Mouse (Mus musculus): ENCODE results near the gene 9830107B12Rik. TPM values are rescaled to one million over a fixed set of nuclear protein-coding genes. Genes with fewer than 3 reads are reported as not detected.

The 9830107B12Rik gene
- polyA plus RNA-seq, 1 experiment from 2014 or later = not detected

DNA sequence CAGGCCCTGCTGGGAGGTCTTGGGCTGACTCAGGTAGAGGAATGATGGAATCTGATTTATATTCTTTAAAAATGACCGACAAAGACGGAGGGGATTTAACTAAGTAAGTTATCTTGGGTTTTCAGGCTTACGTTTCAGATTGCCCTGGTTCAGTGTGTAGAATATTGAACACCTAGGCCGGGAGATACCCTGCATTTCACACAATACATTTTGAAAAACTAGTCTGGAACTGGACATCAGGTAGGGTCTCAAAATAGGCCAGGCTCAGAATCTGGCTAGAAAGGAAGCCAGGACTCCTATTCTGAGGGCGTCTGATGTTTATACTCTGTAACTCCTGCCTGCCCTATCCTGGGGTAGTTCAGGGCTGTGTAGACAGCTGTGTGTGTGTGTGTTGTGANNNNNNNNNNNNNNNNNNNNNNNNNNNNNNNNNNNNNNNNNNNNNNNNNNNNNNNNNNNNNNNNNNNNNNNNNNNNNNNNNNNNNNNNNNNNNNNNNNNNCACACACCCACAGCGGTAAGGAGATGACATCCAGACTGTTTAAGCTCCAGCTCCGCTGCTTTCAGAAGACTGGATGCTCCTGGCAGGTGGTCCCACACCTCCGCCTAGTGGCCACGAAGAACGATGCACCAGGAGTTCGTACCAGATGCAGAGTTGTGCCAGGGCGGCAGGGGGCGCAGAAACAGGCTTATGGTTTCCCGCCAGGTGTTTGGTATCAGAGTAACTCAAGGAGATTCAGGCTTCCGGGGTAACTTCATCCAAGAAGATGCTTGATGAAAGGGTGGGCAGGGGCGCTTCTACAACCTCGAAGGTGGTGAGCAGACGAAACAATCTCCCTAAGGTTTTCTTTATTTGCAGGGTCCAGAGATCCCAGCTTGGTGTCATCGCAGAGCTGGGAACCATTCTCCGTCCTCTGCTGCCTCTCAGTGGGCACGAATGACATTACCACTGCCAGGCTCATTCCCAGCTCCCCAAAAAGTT is 45.3 kb downstream of the 9830107B12Rik start:
- Histone ChIP-seq H3K4me1 (peaks cover 43% of the 10 kb centered on the region), H3K36me3 (no peaks in the 10 kb centered on the region), H3K4me3 (peak overlapping the region; percentile 47), H3K9me3 (no peaks in the 10 kb centered on the region), H3K27me3 (ENCODE audit: insufficient read depth, poor library complexity, severe bottlenecking) (peaks cover 46% of the 10 kb centered on the region), H3K27ac (peak overlapping the region; percentile 52; the same call in 1 of the 2 replicates)
- DNase-seq (ENCODE audit: low spot score) = peak; percentile 94
- WGBS = 14% methylated on average over 20 of the region's 21 CpGs

GRCm38 (mm10) chr17:48099312-48099711 is 46.8 kb downstream of the 9830107B12Rik start:
- Histone ChIP-seq H3K27me3 (ENCODE audit: insufficient read depth, poor library complexity, severe bottlenecking) (peaks cover 59% of the 10 kb centered on the region), H3K9me3 (no peaks in the 10 kb centered on the region), H3K4me3 (peak overlapping the region; percentile 61), H3K4me1 (peaks cover 53% of the 10 kb centered on the region), H3K36me3 (no peaks in the 10 kb centered on the region), H3K27ac (peak overlapping the region; percentile 84)
- 8% methylated on average over 11 of the region's 11 CpGs for WGBS
- DNase-seq (ENCODE audit: low spot score) = no peak

- no peaks in the 10 kb centered on the region for H3K36me3 ChIP-seq
- no peak for DNase-seq (ENCODE audit: low spot score)
- peak overlapping the region; percentile 61 for H3K4me3 ChIP-seq
- no peaks in the 10 kb centered on the region; the same call in 1 of the 2 replicates for H3K9me3 ChIP-seq
- peaks cover 53% of the 10 kb centered on the region for H3K4me1 ChIP-seq
- H3K27ac ChIP-seq = peak overlapping the region; percentile 84
- H3K27me3 ChIP-seq (ENCODE audit: insufficient read depth, poor library complexity, severe bottlenecking) = peaks cover 67% of the 10 kb centered on the region
- WGBS = under 1% methylated on average over 19 of the region's 19 CpGs
These were observed 47.6 kb downstream of the 9830107B12Rik start for GRCm38 (mm10) chr17:48098528-48098890.

DNA sequence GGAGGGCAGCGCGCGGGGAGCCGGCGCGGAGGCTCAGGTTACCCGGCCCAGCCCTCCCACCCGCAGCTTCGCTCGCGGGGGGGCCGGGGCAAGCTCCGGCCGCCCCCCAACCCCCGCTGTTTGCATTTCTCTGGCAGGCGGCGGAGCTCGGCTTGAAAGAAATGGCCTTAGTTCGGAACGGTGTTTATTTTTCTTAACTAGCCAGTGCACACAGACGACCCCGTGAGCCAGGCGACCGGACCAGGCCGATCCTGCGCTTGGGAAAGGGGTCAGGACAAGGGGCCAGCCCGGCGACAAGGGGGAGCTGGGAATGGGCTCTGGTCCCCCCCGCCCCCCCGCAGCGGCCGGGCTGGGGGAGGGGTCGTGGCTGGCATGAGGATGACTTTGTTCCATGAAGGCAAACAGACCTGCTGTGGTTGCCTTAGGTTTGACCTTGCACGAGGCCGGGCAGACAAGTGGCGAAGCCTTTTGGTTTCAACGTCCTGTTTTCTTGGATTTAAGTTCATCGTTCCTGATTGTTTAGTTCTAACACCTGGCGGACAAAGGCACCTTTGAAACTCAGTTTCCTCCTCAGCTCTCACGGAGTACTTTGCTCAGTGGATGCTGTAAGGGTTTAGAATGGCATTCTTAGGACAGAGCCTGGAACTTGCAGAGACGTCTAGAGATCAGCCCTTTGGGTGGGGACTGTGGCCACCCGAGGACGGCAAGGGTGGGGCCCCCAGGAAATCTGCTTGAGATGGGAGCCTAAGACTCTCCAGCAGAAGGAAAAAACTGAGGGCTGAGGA is 48.1 kb downstream of the 9830107B12Rik start:
- Histone ChIP-seq H3K27me3 (ENCODE audit: insufficient read depth, poor library complexity, severe bottlenecking) (peaks cover 69% of the 10 kb centered on the region), H3K4me1 (peaks cover 53% of the 10 kb centered on the region), H3K36me3 (no peaks in the 10 kb centered on the region), H3K27ac (peak overlapping the region; percentile 84), H3K9me3 (no peaks in the 10 kb centered on the region; the same call in 1 of the 2 replicates), H3K4me3 (peak overlapping the region; percentile 61)
- no peak for DNase-seq (ENCODE audit: low spot score)
- 1% methylated on average over 41 of the region's 43 CpGs for WGBS

DNA sequence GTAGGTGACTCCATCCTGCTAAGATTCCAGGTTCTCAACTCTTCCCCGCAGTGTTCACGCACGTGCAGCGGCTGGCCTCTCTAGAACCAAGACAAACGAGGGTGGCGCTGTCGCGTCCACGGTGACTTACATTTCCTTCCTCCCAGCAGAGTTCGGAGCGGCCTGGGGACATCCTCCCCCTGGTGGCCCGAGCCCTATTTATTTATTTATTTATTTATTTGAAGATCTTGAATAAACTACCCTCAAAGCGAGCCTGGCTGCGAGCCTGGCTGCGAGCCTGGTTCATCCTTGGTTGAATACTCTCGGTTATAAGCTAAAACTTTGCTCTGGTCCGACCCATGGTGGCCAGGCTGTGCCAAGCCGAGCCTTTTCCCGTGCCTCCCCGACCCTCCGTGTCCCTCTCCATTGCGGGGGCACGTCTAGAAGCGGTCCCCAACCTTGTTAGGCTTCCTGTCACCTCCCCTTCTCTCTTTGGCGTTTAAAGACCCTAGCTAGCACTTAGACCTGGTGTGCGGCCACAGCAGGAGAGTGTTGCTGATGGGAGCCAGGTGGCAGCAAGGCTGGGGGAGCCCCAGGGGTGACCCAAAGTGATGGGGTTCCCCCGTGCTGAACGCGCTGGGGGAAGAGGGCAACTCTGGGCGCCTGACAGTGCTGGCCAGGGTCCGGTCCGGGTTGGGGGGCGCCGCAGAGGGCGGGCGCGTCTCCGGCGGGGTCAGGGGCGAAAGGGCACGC is 48.9 kb downstream of the 9830107B12Rik start:
- DNase-seq (ENCODE audit: low spot score) = no peak
- no peaks in the 10 kb centered on the region; the same call in 1 of the 2 replicates for H3K9me3 ChIP-seq
- H3K36me3 ChIP-seq = no peaks in the 10 kb centered on the region
- under 1% methylated on average over 40 of the region's 41 CpGs for WGBS
- H3K27me3 ChIP-seq (ENCODE audit: insufficient read depth, poor library complexity, severe bottlenecking) = peaks cover 69% of the 10 kb centered on the region
- peaks cover 53% of the 10 kb centered on the region for H3K4me1 ChIP-seq
- peak overlapping the region; percentile 84 for H3K27ac ChIP-seq
- peak overlapping the region; percentile 61 for H3K4me3 ChIP-seq

DNA sequence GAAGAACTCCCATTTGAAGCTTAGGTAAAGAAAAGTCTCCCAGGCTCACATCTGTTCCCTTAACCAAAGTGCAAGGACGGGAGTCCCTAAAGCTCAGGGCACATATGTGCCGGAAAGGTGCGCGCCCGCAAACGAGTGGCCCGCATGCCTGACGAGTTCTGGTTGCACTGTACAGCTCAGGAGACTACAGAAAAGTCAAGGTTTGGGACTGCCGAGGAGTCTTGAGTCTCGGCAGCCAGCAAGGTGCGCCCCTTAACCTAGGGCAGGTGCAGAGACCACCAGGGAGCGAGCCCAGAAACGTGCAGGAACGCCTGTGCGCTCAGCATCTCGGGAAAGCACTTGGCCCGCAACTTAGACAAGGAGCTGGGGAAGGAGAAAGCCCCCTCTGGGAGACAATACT is 49.7 kb downstream of the 9830107B12Rik start:
- no peak for DNase-seq (ENCODE audit: low spot score)
- WGBS = 5% methylated on average over 17 of the region's 17 CpGs
- Histone ChIP-seq H3K27ac (peak overlapping the region; percentile 84), H3K27me3 (ENCODE audit: insufficient read depth, poor library complexity, severe bottlenecking) (peaks cover 69% of the 10 kb centered on the region), H3K4me1 (peaks cover 53% of the 10 kb centered on the region), H3K36me3 (no peaks in the 10 kb centered on the region), H3K4me3 (peak overlapping the region; percentile 61), H3K9me3 (no peaks in the 10 kb centered on the region; the same call in 1 of the 2 replicates)

DNA sequence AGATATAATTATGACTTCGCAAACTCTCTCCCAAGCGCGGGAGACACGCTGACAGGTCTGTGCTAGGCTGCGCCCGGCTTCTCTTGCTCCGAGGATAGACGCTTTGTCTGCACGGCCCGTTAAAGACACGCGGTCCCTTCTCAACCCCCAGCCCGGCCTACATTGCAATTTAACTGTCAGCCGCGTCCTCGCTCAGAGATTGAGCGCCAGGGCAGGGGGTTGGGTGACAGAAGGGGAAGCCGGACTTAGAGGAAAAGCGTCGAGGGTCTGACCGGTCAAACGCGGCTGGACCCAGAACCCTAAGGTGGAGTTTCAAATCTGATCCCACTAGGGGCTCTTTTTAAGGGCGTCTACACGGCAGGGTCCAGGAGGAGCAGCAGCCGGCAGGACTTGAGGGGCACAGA is 50.3 kb downstream of the 9830107B12Rik start:
- H3K9me3 ChIP-seq = no peaks in the 10 kb centered on the region; the same call in 1 of the 2 replicates
- H3K4me1 ChIP-seq = peaks cover 53% of the 10 kb centered on the region
- peaks cover 69% of the 10 kb centered on the region for H3K27me3 ChIP-seq (ENCODE audit: insufficient read depth, poor library complexity, severe bottlenecking)
- peak overlapping the region; percentile 61 for H3K4me3 ChIP-seq
- H3K27ac ChIP-seq = peak overlapping the region; percentile 84
- no peak for DNase-seq (ENCODE audit: low spot score)
- under 1% methylated on average over 26 of the region's 26 CpGs for WGBS
- H3K36me3 ChIP-seq = no peaks in the 10 kb centered on the region

DNA sequence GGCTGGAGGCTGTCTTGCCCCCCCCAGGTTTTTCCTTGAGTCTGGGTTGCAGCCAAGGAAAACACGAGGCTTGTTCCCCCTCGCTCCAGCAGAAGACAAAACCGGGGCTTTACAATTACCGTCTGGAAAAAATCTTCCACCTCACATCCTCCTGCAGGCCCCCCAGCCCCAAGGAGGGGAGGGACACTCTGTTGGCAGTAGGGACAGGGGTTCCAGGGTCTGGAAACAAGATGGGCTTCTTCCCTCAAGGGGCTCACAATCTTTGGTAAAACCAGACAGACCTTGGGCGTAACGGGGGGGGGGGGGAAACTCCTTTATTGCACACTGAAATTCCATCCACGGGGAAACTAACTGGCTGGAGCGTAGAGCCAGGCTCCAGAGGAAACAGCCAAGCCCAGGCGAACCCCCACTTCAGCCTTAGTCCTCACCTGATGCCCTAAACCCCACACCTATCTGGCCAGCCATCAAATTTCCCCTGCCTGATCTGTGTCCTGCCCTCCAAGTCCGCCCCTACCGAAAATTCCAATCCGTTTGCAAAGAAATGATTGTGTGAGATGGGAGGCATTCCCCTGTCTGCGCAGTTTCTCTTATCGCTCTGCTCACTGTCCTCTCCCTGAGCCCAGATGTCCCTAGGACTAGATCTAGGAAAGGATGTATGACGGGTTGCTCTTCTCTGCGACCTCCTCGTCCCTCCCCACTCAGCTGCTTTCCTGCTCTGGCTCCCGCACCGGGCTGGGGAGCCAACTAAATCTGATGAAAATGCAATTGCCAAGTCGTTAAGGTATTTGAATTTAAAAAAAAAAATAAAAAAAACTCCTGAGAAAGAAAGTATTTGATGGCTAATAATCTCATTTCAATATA is 51.0 kb downstream of the 9830107B12Rik start:
- no peaks in the 10 kb centered on the region for H3K36me3 ChIP-seq
- 5% methylated on average over 20 of the region's 20 CpGs for WGBS
- H3K9me3 ChIP-seq = no peaks in the 10 kb centered on the region; the same call in 1 of the 2 replicates
- peaks cover 67% of the 10 kb centered on the region for H3K27me3 ChIP-seq (ENCODE audit: insufficient read depth, poor library complexity, severe bottlenecking)
- H3K27ac ChIP-seq = 0 out of 2 replicates have a peak overlapping the region, but pooled peaks have one; percentile 39
- peaks cover 50% of the 10 kb centered on the region for H3K4me1 ChIP-seq
- DNase-seq (ENCODE audit: low spot score) = no peak
- H3K4me3 ChIP-seq = peak overlapping the region; percentile 61

- Histone ChIP-seq H3K9me3 (no peaks in the 10 kb centered on the region; the same call in 1 of the 2 replicates), H3K36me3 (no peaks in the 10 kb centered on the region), H3K4me3 (no peak overlapping the region), H3K27ac (no peak overlapping the region), H3K4me1 (peaks cover 36% of the 10 kb centered on the region), H3K27me3 (ENCODE audit: insufficient read depth, poor library complexity, severe bottlenecking) (peaks cover 50% of the 10 kb centered on the region)
- DNase-seq (ENCODE audit: low spot score) = no peak
- 79% methylated on average over 5 of the region's 5 CpGs for WGBS
These were observed 52.7 kb downstream of the 9830107B12Rik start for GRCm38 (mm10) chr17:48093286-48093817.

DNA sequence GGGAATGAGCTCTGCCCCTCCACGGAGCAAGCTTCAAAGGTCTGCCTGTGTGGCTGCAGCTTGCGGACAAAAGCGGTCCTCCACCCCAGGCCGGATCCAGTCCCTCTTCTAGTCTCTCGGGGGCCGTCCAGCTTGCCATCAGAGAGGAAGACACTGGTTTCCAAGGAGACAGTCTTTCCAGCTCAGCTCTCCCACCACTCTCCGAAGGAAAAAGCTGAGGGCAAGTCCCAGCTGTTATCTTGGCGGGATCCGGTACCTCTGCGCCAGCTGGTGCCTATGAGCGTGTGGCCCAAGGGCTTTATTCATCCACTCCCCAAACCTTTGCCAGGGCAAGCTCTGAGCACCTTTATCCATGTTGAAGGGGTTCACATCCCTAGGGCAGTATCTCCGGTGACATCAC is 55.8 kb downstream of the 9830107B12Rik start:
- H3K36me3 ChIP-seq = no peaks in the 10 kb centered on the region
- H3K4me1 ChIP-seq = peaks cover 7% of the 10 kb centered on the region
- WGBS = 68% methylated on average over 12 of the region's 12 CpGs
- H3K27ac ChIP-seq = no peak overlapping the region
- no peak overlapping the region for H3K4me3 ChIP-seq
- no peak for DNase-seq (ENCODE audit: low spot score)
- peaks cover 21% of the 10 kb centered on the region for H3K27me3 ChIP-seq (ENCODE audit: insufficient read depth, poor library complexity, severe bottlenecking)
- H3K9me3 ChIP-seq = no peaks in the 10 kb centered on the region; the same call in 1 of the 2 replicates

GRCm38 (mm10) chr17:48089446-48089845 is 56.6 kb downstream of the 9830107B12Rik start:
- H3K9me3 ChIP-seq = no peaks in the 10 kb centered on the region; the same call in 1 of the 2 replicates
- H3K4me3 ChIP-seq = no peak overlapping the region
- WGBS = 77% methylated on average over 2 of the region's 2 CpGs
- no peak for DNase-seq (ENCODE audit: low spot score)
- H3K27me3 ChIP-seq (ENCODE audit: insufficient read depth, poor library complexity, severe bottlenecking) = peaks cover 12% of the 10 kb centered on the region
- no peaks in the 10 kb centered on the region for H3K36me3 ChIP-seq
- H3K27ac ChIP-seq = no peak overlapping the region
- H3K4me1 ChIP-seq = no peaks in the 10 kb centered on the region

All from heart, embryonic 10.5 days (tissue).